ENCODE assay signal across 10 mouse cellular contexts in genomic region chr19:47282050-47282454, GRCm38 (mm10).
DNase-seq lines count a peak whose midpoint lies in the region; ATAC-seq and TF ChIP-seq lines count a peak whose summit lies in the region.
"Had no signal": no experiment of that assay in that cellular context is flagged by ENCODE, and none has a peak within 500 bp of the region (broad histone marks: within the 10 kb centered on the region; RNA-seq: fewer than 3 reads in every experiment).

No protein-coding gene starts in this region.

- H3K27ac ChIP-seq in forebrain, embryonic 11.5 days (ENCODE audit: low read depth, low read length): no peak overlapping the region
- H3K27ac ChIP-seq in forebrain, postnatal 0 days (ENCODE audit: low read depth, low read length): no peak overlapping the region
- H3K27ac ChIP-seq in midbrain, embryonic 10.5 days (replicated peaks): 0 out of 2 replicates have a peak overlapping the region, but pooled peaks have one; percentile 43
- H3K27ac ChIP-seq in midbrain, embryonic 15.5 days: no peak overlapping the region
- peak overlapping the region; percentile 10; the same call in 1 of the 2 replicates for H3K27ac ChIP-seq in heart, embryonic 16.5 days (ENCODE audit: low read length)
- no peak overlapping the region for H3K27ac ChIP-seq in thymus, adult 2 months (ENCODE audit: control insufficient read depth, insufficient read depth, low read length)

- no peak overlapping the region for H3K4me3 ChIP-seq in forebrain, embryonic 11.5 days (ENCODE audit: low read depth, low read length)
- H3K4me3 ChIP-seq in forebrain, postnatal 0 days (ENCODE audit: low read depth, low read length): no peak overlapping the region
- no peak overlapping the region for H3K4me3 ChIP-seq in midbrain, embryonic 10.5 days
- H3K4me3 ChIP-seq in midbrain, embryonic 15.5 days: no peak overlapping the region
- H3K4me3 ChIP-seq in heart, embryonic 16.5 days (ENCODE audit: low read length): no peak overlapping the region
- H3K4me3 ChIP-seq in myocyte: no peak overlapping the region
- H3K4me3 ChIP-seq in thymus, adult 2 months (ENCODE audit: control insufficient read depth, insufficient read depth, low read length): no peak overlapping the region

- H3K36me3 ChIP-seq in forebrain, embryonic 11.5 days (ENCODE audit: control insufficient read depth, insufficient read depth, low read length): no peaks in the 10 kb centered on the region
- H3K36me3 ChIP-seq in forebrain, postnatal 0 days (ENCODE audit: insufficient read depth): peaks cover 3% of the 10 kb centered on the region; the same call in 1 of the 2 replicates
- H3K36me3 ChIP-seq in midbrain, embryonic 10.5 days: peaks cover 83% of the 10 kb centered on the region
- no peaks in the 10 kb centered on the region for H3K36me3 ChIP-seq in midbrain, embryonic 15.5 days (replicated peaks)
- H3K36me3 ChIP-seq in heart, embryonic 16.5 days (ENCODE audit: control insufficient read depth, insufficient read depth): peaks cover 28% of the 10 kb centered on the region
- peaks cover 27% of the 10 kb centered on the region for H3K36me3 ChIP-seq in myocyte (ENCODE audit: control insufficient read depth, insufficient read depth)
- H3K36me3 ChIP-seq in thymus, adult 2 months (ENCODE audit: control insufficient read depth, insufficient read depth, low read length): peaks cover 17% of the 10 kb centered on the region

- H3K9ac ChIP-seq in forebrain, embryonic 11.5 days (ENCODE audit: low read length): no peak overlapping the region
- no peak overlapping the region for H3K9ac ChIP-seq in forebrain, postnatal 0 days
- no peak overlapping the region for H3K9ac ChIP-seq in midbrain, embryonic 15.5 days
- no peak overlapping the region for H3K9ac ChIP-seq in heart, embryonic 16.5 days (ENCODE audit: low read length)

- WGBS in forebrain, embryonic 11.5 days: 83% methylated on average over 6 of the region's 6 CpGs
- 76% methylated on average over 6 of the region's 6 CpGs for WGBS in forebrain, postnatal 0 days
- whole genome bisulfite sequencing in midbrain, embryonic 10.5 days: 86% methylated on average over 6 of the region's 6 CpGs
- 81% methylated on average over 6 of the region's 6 CpGs for WGBS in midbrain, embryonic 15.5 days
- WGBS in heart, embryonic 16.5 days: 72% methylated on average over 6 of the region's 6 CpGs
- WGBS in thymus, adult 2 months: 93% methylated on average over 6 of the region's 6 CpGs

- H3K4me2 ChIP-seq in forebrain, embryonic 11.5 days (ENCODE audit: low read depth, low read length, severe bottlenecking): no peak overlapping the region
- H3K4me2 ChIP-seq in forebrain, postnatal 0 days (ENCODE audit: low read depth): no peak overlapping the region
- no peak overlapping the region for H3K4me2 ChIP-seq in midbrain, embryonic 15.5 days
- no peak overlapping the region for H3K4me2 ChIP-seq in heart, embryonic 16.5 days (ENCODE audit: low read depth, low read length)
- peak overlapping the region; percentile 36 for H3K4me2 ChIP-seq in myocyte (ENCODE audit: low read depth)

- H3K9me3 ChIP-seq in forebrain, embryonic 11.5 days (ENCODE audit: control insufficient read depth, low read length): no peaks in the 10 kb centered on the region
- H3K9me3 ChIP-seq in forebrain, postnatal 0 days (ENCODE audit: low read length): no peaks in the 10 kb centered on the region
- no peaks in the 10 kb centered on the region for H3K9me3 ChIP-seq in midbrain, embryonic 10.5 days (replicated peaks)
- H3K9me3 ChIP-seq in midbrain, embryonic 15.5 days: no peaks in the 10 kb centered on the region
- H3K9me3 ChIP-seq in heart, embryonic 16.5 days (replicated peaks; ENCODE audit: control insufficient read depth, low read length): no peaks in the 10 kb centered on the region

- H3K79me2 ChIP-seq in myocyte (ENCODE audit: control insufficient read depth, insufficient read depth): no peaks in the 10 kb centered on the region

- 0 out of 2 replicates have a peak, but pooled peaks cover 1% of the 10 kb centered on the region for H3K4me1 ChIP-seq in forebrain, embryonic 11.5 days (replicated peaks; ENCODE audit: control insufficient read depth, insufficient read depth, low read length)
- H3K4me1 ChIP-seq in forebrain, postnatal 0 days (ENCODE audit: insufficient read depth): peaks cover 12% of the 10 kb centered on the region; the same call in 1 of the 2 replicates
- H3K4me1 ChIP-seq in midbrain, embryonic 10.5 days: peaks cover 15% of the 10 kb centered on the region
- 0 out of 2 replicates have a peak, but pooled peaks cover 2% of the 10 kb centered on the region for H3K4me1 ChIP-seq in midbrain, embryonic 15.5 days
- peaks cover 37% of the 10 kb centered on the region for H3K4me1 ChIP-seq in heart, embryonic 16.5 days (ENCODE audit: control insufficient read depth, insufficient read depth, low read length)
- H3K4me1 ChIP-seq in thymus, adult 2 months (replicated peaks; ENCODE audit: control insufficient read depth, insufficient read depth, low read length): no peaks in the 10 kb centered on the region

- no peak overlapping the region for H3ac ChIP-seq in myocyte (ENCODE audit: control insufficient read depth, insufficient read length)

- no peak for TF ChIP-seq POLR2A in myocyte (IDR thresholded peaks at IDR 0.05; ENCODE audit: insufficient read length, low read depth)
- no peak for TF ChIP-seq POLR2A in thymus, adult 2 months (IDR thresholded peaks at IDR 0.05; ENCODE audit: control insufficient read depth, extremely low read depth, insufficient read depth, low read length, poor library complexity)

- 0 out of 2 replicates have a peak, but pooled peaks have one; percentile 21 for ATAC-seq in forebrain, embryonic 11.5 days (replicated peaks; ENCODE audit: low FRiP score)
- no peak for ATAC-seq in forebrain, postnatal 0 days
- ATAC-seq in midbrain, embryonic 15.5 days (replicated peaks): no peak
- peak; percentile 10; the same call in 1 of the 2 replicates for ATAC-seq in heart, embryonic 16.5 days (replicated peaks; ENCODE audit: extremely low read depth, insufficient read depth, low FRiP score)
- ATAC-seq: CD4-positive, CD25-positive, alpha-beta regulatory T cell, adult 4 months had no signal

- DNase-seq in forebrain, embryonic 11.5 days (ENCODE audit: low spot score): no peak
- DNase-seq in forebrain, postnatal 0 days: no peak
- DNase-seq in midbrain, embryonic 10.5 days (ENCODE audit: low spot score): no peak
- no peak for DNase-seq in gastrocnemius, adult 18-20 months (ENCODE audit: low spot score)
- no peak for DNase-seq in thymus, adult 2 months
- DNase-seq: gastrocnemius, postnatal 25 days had no signal

- no peaks in the 10 kb centered on the region for H3K27me3 ChIP-seq in forebrain, embryonic 11.5 days (ENCODE audit: control insufficient read depth, insufficient read depth, low read length)
- H3K27me3 ChIP-seq in forebrain, postnatal 0 days (ENCODE audit: insufficient read depth, low read length): no peaks in the 10 kb centered on the region
- H3K27me3 ChIP-seq in midbrain, embryonic 10.5 days (ENCODE audit: low read depth, poor library complexity, severe bottlenecking): no peaks in the 10 kb centered on the region
- H3K27me3 ChIP-seq in midbrain, embryonic 15.5 days (replicated peaks): no peaks in the 10 kb centered on the region
- H3K27me3 ChIP-seq in heart, embryonic 16.5 days (ENCODE audit: control insufficient read depth, insufficient read depth, low read length): no peaks in the 10 kb centered on the region
- H3K27me3 ChIP-seq in myocyte (ENCODE audit: control insufficient read depth, insufficient read depth, insufficient read length): no peaks in the 10 kb centered on the region
- no peaks in the 10 kb centered on the region for H3K27me3 ChIP-seq in thymus, adult 2 months (ENCODE audit: control insufficient read depth, insufficient read depth, low read length)

- no peak for TF ChIP-seq CTCF in forebrain, postnatal 0 days (IDR thresholded peaks at IDR 0.05; ENCODE audit: low read depth)
- TF ChIP-seq CTCF in thymus, adult 2 months (IDR thresholded peaks at IDR 0.05; ENCODE audit: borderline replicate concordance, control insufficient read depth, extremely low read depth, insufficient read depth, low read length, poor library complexity): no peak

TF ChIP-seq in myocyte, 11 proteins besides CTCF, POLR2A, EP300 and RAD21:
- no peak for TF ChIP-seq MYOD1 (IDR thresholded peaks at IDR 0.05; ENCODE audit: control insufficient read depth in 1 of 3, insufficient read length in 2 of 3, low read depth in 2 of 3)
- no peak for TF ChIP-seq USF1 (IDR thresholded peaks at IDR 0.05; ENCODE audit: low read depth)
- TF ChIP-seq SRF (IDR thresholded peaks at IDR 0.05; ENCODE audit: control insufficient read depth, insufficient read length, low read depth): no peak
- TF ChIP-seq TCF12 (IDR thresholded peaks at IDR 0.05; ENCODE audit: insufficient read depth, poor library complexity, severe bottlenecking): no peak
- no peak for TF ChIP-seq POLR2AphosphoS2 (IDR thresholded peaks at IDR 0.05; ENCODE audit: insufficient read length, low read depth)
- no peak for TF ChIP-seq TCF3 (IDR thresholded peaks at IDR 0.05; ENCODE audit: insufficient read length, low read depth)
- no peak for TF ChIP-seq REST (IDR thresholded peaks at IDR 0.05; ENCODE audit: insufficient read depth, insufficient read length)
- no peak for TF ChIP-seq CEBPB (IDR thresholded peaks at IDR 0.05; ENCODE audit: insufficient read depth, poor library complexity, severe bottlenecking)
- no peak for TF ChIP-seq MAX (IDR thresholded peaks at IDR 0.05; ENCODE audit: low read depth)
- TF ChIP-seq E2F4 (IDR thresholded peaks at IDR 0.05; ENCODE audit: insufficient read depth): no peak
- TF ChIP-seq MYOG (IDR thresholded peaks at IDR 0.05; ENCODE audit: control insufficient read depth in 1 of 3, insufficient read depth in 1 of 3, insufficient read length in 2 of 3, low read depth in 2 of 3): no peak

Comparison
In these comparisons a context has a peak if more than half of its experiments do, and no peak if none do; other contexts are left out.
1. ATAC-seq: peak in forebrain, embryonic 11.5 days (single experiment) and heart, embryonic 16.5 days (single experiment); none in forebrain, postnatal 0 days (single experiment) and midbrain, embryonic 15.5 days (single experiment).
2. H3K27ac ChIP-seq: peak in midbrain, embryonic 10.5 days (single experiment) and heart, embryonic 16.5 days (single experiment); none in forebrain, embryonic 11.5 days (single experiment), forebrain, postnatal 0 days (single experiment), midbrain, embryonic 15.5 days (single experiment) and thymus, adult 2 months (single experiment).